Mouse (Mus musculus) kidney, adult 2 months (tissue): ENCODE results near the gene Mettl16. TPM values are rescaled to one million over a fixed set of nuclear protein-coding genes. Genes with fewer than 3 reads are reported as not detected.
"Not testable (repeated sequence)": the region's sequence is repeated elsewhere in the genome, so short reads cannot be mapped to it uniquely, and the experiment has no call there.

Source experiments
- DNase-seq: peaks from one replicate; pipeline ENCODE4 v3.0.0; 2021
- H3K27ac ChIP-seq: fragments of 200-500 bp; 2 replicates; pipeline ENCODE4 v1.5.1; 2012; ENCODE audit warnings: low read depth, low read length, control low read depth, inconsistent platforms; ENCODE audit not compliant: insufficient read depth
- H3K27me3 ChIP-seq: fragments of 200-500 bp; replicated peaks from 2 replicates; pipeline ENCODE4 v1.6.1; 2012; ENCODE audit warnings: mild to moderate bottlenecking, moderate library complexity, low read length, inconsistent platforms; ENCODE audit not compliant: control insufficient read depth, insufficient read depth
- H3K36me3 ChIP-seq: fragments of 200-500 bp; 2 replicates; pipeline ENCODE4 v1.6.1; 2012; ENCODE audit warnings: mild to moderate bottlenecking, moderate library complexity, low read length, inconsistent platforms; ENCODE audit not compliant: control insufficient read depth, insufficient read depth
- H3K4me1 ChIP-seq: fragments of 200-500 bp; 2 replicates; pipeline ENCODE4 v1.6.1; 2011; ENCODE audit warnings: low read length; ENCODE audit not compliant: control insufficient read depth, insufficient read depth
- H3K4me3 ChIP-seq: fragments of 200-500 bp; 2 replicates; pipeline ENCODE4 v1.5.1; 2011; ENCODE audit warnings: mild to moderate bottlenecking, low read depth, low read length, control low read depth; ENCODE audit not compliant: insufficient read depth
- CTCF ChIP-seq: fragments of 200-500 bp; conservative IDR thresholded peaks from 2 replicates; pipeline ENCODE4 v1.5.1; 2011; ENCODE audit warnings: low read depth, mild to moderate bottlenecking, control low read depth, low read length, moderate library complexity, mixed read lengths; ENCODE audit not compliant: insufficient read depth, insufficient read length
- POLR2A ChIP-seq: fragments of 200-500 bp; IDR thresholded peaks from one replicate; pipeline ENCODE4 v1.6.1; 2011; ENCODE audit warnings: low read depth, low read length, control low read depth
- WGBS: fragments of 180-500 bp; shearing (Covaris S2); methylation state at CpG from one replicate; pipeline ENCODE4 v1.1.7; 2018; 5-methylcytosine and 5-hydroxymethylcytosine counted together
- polyA plus RNA-seq: library from polyadenylated mRNA; depleted of rRNA; stranded (reverse); fragments of >200 nt; gene quantifications from 2 replicates; pipeline ENCODE4 v1.2.3, GENCODE M21; 2012

Mettl16 gene
- polyA plus RNA-seq, 1 experiment, result 3.8 TPM

DNA sequence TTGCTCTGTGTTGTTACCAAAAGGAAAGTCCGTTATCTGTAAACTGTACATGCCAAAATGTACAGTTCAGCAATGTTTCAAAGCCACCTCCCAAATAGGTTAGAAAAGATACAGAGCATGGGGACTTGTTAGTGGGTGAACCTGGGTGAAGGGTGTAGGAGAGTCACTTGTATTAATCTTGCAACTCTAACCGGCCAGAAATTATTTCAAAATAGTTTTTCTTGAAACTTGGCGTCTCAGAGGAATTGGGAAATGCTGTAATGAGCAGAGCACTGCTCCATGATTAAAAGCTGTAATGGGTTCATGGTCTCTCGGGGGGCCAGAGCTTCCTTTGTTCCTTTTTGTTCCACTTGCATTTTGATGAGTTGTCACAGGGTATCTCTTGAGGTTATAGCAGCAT is 30.0 kb downstream of the Mettl16 start:
- DNase-seq, result no peak
- peaks cover 5% of the 10 kb centered on the region for H3K36me3 ChIP-seq
- no peak overlapping the region for H3K4me3 ChIP-seq
- 82% methylated on average over 4 of the region's 4 CpGs for WGBS
- TF ChIP-seq POLR2A, result no peak
- no peak for TF ChIP-seq CTCF
- H3K4me1 ChIP-seq, result no peaks in the 10 kb centered on the region; the same call in 1 of the 2 replicates
- no peak overlapping the region for H3K27ac ChIP-seq
- H3K27me3 ChIP-seq, result no peaks in the 10 kb centered on the region

DNA sequence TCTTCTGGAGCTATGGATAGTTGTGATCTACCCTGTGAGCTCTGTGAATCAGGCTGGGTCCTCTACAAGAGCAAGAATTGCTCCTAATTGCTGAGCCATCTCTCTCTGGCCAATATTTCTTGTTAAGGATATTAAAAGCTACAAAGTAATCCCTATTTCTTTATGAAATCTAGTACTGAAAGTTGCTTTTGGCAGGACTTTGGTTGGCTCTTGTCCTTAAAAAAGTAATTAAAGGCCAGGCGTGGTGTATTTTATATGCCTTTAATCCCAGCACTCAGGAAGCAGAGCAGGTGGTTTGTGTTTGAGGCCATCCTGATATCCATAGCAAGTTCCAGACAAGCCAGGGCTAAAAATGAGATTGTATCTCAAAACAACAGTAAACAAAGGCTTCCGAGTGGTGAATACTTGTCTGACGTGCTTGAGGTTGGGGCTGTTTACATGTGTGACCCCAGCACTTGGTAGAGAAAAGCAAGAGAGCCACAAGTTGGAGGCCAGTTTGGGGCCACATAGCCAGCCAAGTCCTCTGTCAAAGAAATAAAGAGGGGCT is 33.5 kb downstream of the Mettl16 start:
- no peaks in the 10 kb centered on the region for H3K27me3 ChIP-seq
- H3K27ac ChIP-seq, result no peak overlapping the region
- TF ChIP-seq CTCF (no peak), POLR2A (no peak)
- no peaks in the 10 kb centered on the region for H3K4me1 ChIP-seq
- no peak overlapping the region for H3K4me3 ChIP-seq
- WGBS, result 82% methylated on average over 3 of the region's 3 CpGs
- peaks cover 5% of the 10 kb centered on the region for H3K36me3 ChIP-seq
- no peak for DNase-seq

DNA sequence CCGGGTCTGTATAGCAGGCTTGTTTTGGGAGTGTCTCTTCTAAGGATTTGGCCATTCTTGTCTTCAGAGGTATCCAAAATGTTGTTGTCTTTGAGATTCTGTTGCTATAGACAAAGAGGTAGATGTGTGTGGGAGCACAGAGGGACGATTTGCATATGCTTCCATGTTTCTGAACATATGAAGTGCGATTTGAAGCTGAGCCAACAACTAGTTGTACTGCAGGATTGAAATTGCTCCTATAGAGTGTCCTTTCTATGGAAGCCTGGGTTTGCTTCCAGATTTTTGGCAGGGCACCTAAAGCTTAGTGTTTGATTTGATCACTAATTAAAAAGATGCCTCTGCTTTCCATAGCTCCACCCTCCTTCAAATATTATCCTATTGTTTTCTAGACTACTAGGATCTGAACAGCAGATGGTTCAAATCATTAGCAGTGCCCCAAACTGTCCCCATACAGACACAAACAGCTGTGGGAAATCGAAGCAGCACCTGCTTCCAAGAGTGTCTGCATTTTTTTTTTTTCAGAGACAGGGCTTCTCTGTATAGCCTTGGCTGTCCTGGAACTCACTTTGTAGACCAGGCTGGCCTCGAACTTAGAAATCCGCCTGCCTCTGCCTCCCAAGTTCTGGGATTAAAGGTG is 36.7 kb downstream of the Mettl16 start:
- Histone ChIP-seq H3K4me3 (no peak overlapping the region), H3K27ac (no peak overlapping the region), H3K36me3 (peaks cover 5% of the 10 kb centered on the region), H3K27me3 (no peaks in the 10 kb centered on the region), H3K4me1 (no peaks in the 10 kb centered on the region)
- TF ChIP-seq POLR2A, result no peak
- TF ChIP-seq CTCF, result no peak
- DNase-seq, result no peak
- WGBS, result 89% methylated on average over 6 of the region's 6 CpGs

DNA sequence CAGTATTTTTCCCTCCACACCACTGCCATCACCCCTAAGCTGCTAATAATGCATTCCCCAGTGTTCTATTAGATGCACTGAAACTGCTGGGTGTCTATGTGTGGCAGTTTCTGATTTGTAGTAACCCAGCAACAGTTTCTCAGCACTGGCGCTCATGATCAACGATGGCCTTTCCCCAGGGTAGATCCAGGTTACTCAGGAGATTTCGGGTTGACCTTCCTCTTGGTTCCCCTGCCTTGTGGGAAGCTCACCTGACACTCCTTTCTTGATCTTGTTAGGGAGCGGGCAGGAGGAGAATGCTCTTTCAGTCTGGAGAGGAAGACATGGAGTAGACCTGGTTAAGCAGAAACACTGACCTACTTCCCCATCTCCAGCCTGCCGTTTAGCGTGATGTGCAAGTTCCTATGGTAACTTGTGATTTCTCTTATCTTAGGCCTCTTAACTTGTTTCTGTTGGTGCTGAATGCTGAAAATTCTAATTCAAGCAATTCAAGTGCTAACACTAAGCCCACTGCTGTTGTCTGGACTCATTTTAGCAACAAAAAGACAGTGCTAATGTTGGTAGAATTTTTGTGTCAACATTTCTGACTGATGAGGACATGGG is 37.7 kb downstream of the Mettl16 start:
- no peaks in the 10 kb centered on the region for H3K27me3 ChIP-seq
- H3K36me3 ChIP-seq, result peaks cover 4% of the 10 kb centered on the region
- WGBS, result 93% methylated on average over 6 of the region's 6 CpGs
- no peak overlapping the region for H3K27ac ChIP-seq
- no peak overlapping the region for H3K4me3 ChIP-seq
- no peak for TF ChIP-seq POLR2A
- no peak for TF ChIP-seq CTCF
- no peaks in the 10 kb centered on the region for H3K4me1 ChIP-seq
- no peak for DNase-seq

DNA sequence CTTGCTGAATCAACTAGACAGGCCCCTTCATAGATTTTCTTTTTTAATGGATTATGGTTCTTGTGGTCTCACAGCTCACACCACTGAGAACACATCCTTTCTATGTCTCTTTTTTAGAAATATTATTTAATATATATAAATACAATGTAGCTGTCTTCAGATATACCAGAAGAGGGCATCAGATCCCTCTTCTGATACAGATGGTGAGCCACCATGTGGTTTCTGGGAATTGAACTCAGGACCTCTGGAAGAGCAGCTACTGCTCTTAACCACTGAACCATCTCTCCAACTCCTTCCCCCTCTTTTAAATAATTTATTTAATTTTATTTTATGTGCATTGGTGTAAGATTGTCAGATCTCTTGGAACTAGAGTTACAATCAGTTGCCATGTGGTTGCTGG is 39.5 kb downstream of the Mettl16 start:
- Histone ChIP-seq H3K36me3 (peaks cover under 1% of the 10 kb centered on the region), H3K27ac (no peak overlapping the region)
- DNase-seq, result no peak

DNA sequence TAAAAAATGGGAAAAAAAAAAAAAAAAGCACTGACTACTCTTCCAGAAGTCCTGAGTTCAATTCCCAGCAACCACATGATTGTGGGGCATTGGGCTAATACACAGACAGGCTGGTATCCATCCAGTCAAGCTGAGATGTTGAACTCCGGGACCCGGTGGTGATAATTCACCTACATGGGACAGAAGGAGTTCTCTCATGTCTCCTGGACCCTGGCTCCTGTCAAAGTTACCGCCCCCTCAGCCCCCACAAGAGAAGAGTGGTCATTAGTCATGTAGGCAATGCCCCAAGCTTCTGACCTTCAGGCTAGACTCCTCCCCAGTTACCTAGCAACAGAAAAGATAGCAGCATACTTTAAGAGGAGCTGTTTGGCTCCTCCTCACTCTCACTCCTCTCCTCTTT is 40.4 kb downstream of the Mettl16 start:
- not testable (repeated sequence) for H3K27ac ChIP-seq, DNase-seq, H3K27me3 ChIP-seq, H3K36me3 ChIP-seq, H3K4me1 ChIP-seq, H3K4me3 ChIP-seq
- 66% methylated on average over 3 of the region's 3 CpGs for WGBS

More for the DNA sequence above, 39.5 kb downstream of the Mettl16 start:
- Histone ChIP-seq H3K4me3 (no peak overlapping the region), H3K4me1 (no peaks in the 10 kb centered on the region), H3K27me3 (no peaks in the 10 kb centered on the region)
- TF ChIP-seq POLR2A (no peak), CTCF (no peak)

DNA sequence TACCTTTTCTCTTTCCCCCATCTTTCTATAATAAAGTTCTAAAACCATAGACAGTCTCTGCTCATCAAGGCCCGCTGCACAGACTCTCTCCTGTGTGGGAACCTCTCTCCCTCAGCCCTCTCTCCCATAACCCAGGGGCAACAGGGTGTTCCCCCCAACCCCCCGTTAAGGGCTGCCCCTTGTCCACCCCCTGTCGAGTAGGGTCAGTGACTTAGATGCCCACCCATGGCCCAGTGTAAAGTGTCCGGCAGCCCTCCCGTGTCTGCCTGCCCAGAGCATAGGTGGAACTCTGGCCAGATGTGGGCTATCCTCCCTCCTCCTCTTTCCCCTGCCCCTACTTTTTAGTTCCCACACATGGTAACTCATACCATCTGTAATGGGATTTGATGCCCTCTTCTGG is 40.9 kb downstream of the Mettl16 start:
- Histone ChIP-seq H3K36me3 (no peaks in the 10 kb centered on the region; the same call in 1 of the 2 replicates), H3K27ac (no peak overlapping the region), H3K27me3 (no peaks in the 10 kb centered on the region), H3K4me3 (no peak overlapping the region), H3K4me1 (no peaks in the 10 kb centered on the region)
- 66% methylated on average over 5 of the region's 5 CpGs for WGBS
- no peak for TF ChIP-seq POLR2A
- no peak for TF ChIP-seq CTCF
- DNase-seq, result no peak
